Comparison of ENCODE assay signal across 8 mouse cellular contexts in the genomic region with DNA sequence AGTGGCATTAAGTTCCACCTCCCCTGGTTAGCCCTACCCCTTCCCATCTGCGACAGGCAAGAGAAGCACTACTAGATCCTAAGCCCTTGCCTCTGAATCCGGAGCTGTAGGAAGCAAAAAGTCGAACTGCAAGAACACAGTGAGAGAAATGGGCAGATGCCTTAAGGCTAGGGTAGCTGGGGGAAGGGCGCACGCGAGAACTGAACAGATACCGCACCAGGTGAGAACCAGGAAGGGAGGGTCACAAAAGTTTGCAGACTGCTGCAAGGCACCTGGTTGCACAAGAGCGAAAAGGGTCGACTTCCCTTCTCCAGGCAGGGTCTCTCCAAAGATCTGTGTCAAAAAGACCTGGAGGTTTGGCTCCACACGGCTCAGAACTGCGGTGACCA. TPM values are rescaled to one million over a fixed set of nuclear protein-coding genes. Genes with fewer than 3 reads are reported as not detected.
DNase-seq lines count a peak whose midpoint lies in the region; ATAC-seq and TF ChIP-seq lines count a peak whose summit lies in the region.

No protein-coding gene starts in this region.

- no peak for TF ChIP-seq EP300 in liver, postnatal 0 days (IDR thresholded peaks at IDR 0.05; ENCODE audit: low read depth)

- H3K9me3 ChIP-seq in kidney, embryonic 14.5 days (ENCODE audit: control insufficient read depth, low read length) = no peaks in the 10 kb centered on the region
- H3K9me3 ChIP-seq in forebrain, embryonic 15.5 days = no peaks in the 10 kb centered on the region
- no peaks in the 10 kb centered on the region for H3K9me3 ChIP-seq in intestine, embryonic 16.5 days (ENCODE audit: control insufficient read depth, low read length)
- no peaks in the 10 kb centered on the region for H3K9me3 ChIP-seq in liver, postnatal 0 days (ENCODE audit: low read length)

- H3K4me1 ChIP-seq in kidney, embryonic 14.5 days (ENCODE audit: control insufficient read depth, insufficient read depth, low read length) = 0 out of 2 replicates have a peak, but pooled peaks cover 6% of the 10 kb centered on the region
- no peaks in the 10 kb centered on the region for H3K4me1 ChIP-seq in brown adipose tissue, adult 24 weeks (ENCODE audit: control insufficient read depth, insufficient read depth, insufficient read length, low read length)
- peaks cover 11% of the 10 kb centered on the region; the same call in 1 of the 2 replicates for H3K4me1 ChIP-seq in forebrain, embryonic 15.5 days
- H3K4me1 ChIP-seq in intestine, embryonic 16.5 days (ENCODE audit: control insufficient read depth, insufficient read depth, low read length) = peaks cover 14% of the 10 kb centered on the region; the same call in 1 of the 2 replicates
- H3K4me1 ChIP-seq in liver, postnatal 0 days (ENCODE audit: insufficient read depth) = no peaks in the 10 kb centered on the region

- peak overlapping the region; percentile 98 for H3K4me2 ChIP-seq in kidney, embryonic 14.5 days (replicated peaks; ENCODE audit: low read depth, low read length)
- peak overlapping the region; percentile 80 for H3K4me2 ChIP-seq in forebrain, embryonic 15.5 days (replicated peaks)
- peak overlapping the region; percentile 96 for H3K4me2 ChIP-seq in intestine, embryonic 16.5 days (ENCODE audit: low read depth, low read length)
- H3K4me2 ChIP-seq in liver, postnatal 0 days (ENCODE audit: low read depth, low read length) = peak overlapping the region; percentile 53

- no peak for TF ChIP-seq CTCF in liver, postnatal 0 days (IDR thresholded peaks at IDR 0.05; ENCODE audit: low read depth)

- no peak overlapping the region for H3K27ac ChIP-seq in kidney, embryonic 14.5 days (ENCODE audit: low read depth, low read length)
- H3K27ac ChIP-seq in brown adipose tissue, adult 24 weeks (replicated peaks; ENCODE audit: low read depth, low read length) = no peak overlapping the region
- peak overlapping the region; percentile 20; the same call in 1 of the 2 replicates for H3K27ac ChIP-seq in forebrain, embryonic 15.5 days (replicated peaks)
- H3K27ac ChIP-seq in intestine, embryonic 16.5 days (ENCODE audit: low read length) = no peak overlapping the region
- H3K27ac ChIP-seq in liver, postnatal 0 days (ENCODE audit: low read depth) = no peak overlapping the region

- peak; percentile 22; the same call in 1 of the 2 replicates for ATAC-seq in kidney, embryonic 14.5 days (ENCODE audit: low FRiP score, low TSS enrichment)
- ATAC-seq in forebrain, embryonic 15.5 days (replicated peaks) = peak; percentile 46
- ATAC-seq in intestine, embryonic 16.5 days = peak; percentile 69
- ATAC-seq in liver, postnatal 0 days = no peak

- peaks cover 16% of the 10 kb centered on the region for H3K27me3 ChIP-seq in kidney, embryonic 14.5 days (ENCODE audit: control insufficient read depth, insufficient read depth, low read length)
- H3K27me3 ChIP-seq in forebrain, embryonic 15.5 days = peaks cover 6% of the 10 kb centered on the region; the same call in 1 of the 2 replicates
- H3K27me3 ChIP-seq in intestine, embryonic 16.5 days (replicated peaks; ENCODE audit: control insufficient read depth, insufficient read depth, low read length) = 0 out of 2 replicates have a peak, but pooled peaks cover 3% of the 10 kb centered on the region
- peaks cover 23% of the 10 kb centered on the region for H3K27me3 ChIP-seq in liver, postnatal 0 days (ENCODE audit: insufficient read depth, low read length)

- peak overlapping the region; percentile 62 for H3K4me3 ChIP-seq in kidney, embryonic 14.5 days (ENCODE audit: low read length)
- H3K4me3 ChIP-seq in brown adipose tissue, adult 24 weeks (ENCODE audit: insufficient read depth, low read depth, low read length) = peak overlapping the region; percentile 57
- H3K4me3 ChIP-seq in forebrain, embryonic 15.5 days = peak overlapping the region; percentile 51
- H3K4me3 ChIP-seq in intestine, embryonic 16.5 days (ENCODE audit: low read length) = peak overlapping the region; percentile 65
- H3K4me3 ChIP-seq in liver, postnatal 0 days (ENCODE audit: low read depth, low read length) = 0 out of 2 replicates have a peak overlapping the region, but pooled peaks have one; percentile 30

- peak overlapping the region; percentile 53; the same call in 1 of the 2 replicates for H3K9ac ChIP-seq in kidney, embryonic 14.5 days (ENCODE audit: low read depth, low read length)
- peak overlapping the region; percentile 51 for H3K9ac ChIP-seq in forebrain, embryonic 15.5 days (replicated peaks)
- H3K9ac ChIP-seq in intestine, embryonic 16.5 days (ENCODE audit: low read depth, low read length) = peak overlapping the region; percentile 68
- no peak overlapping the region for H3K9ac ChIP-seq in liver, postnatal 0 days (replicated peaks)

- H3K36me3 ChIP-seq in kidney, embryonic 14.5 days (ENCODE audit: control insufficient read depth, insufficient read depth, low read length) = no peaks in the 10 kb centered on the region
- no peaks in the 10 kb centered on the region for H3K36me3 ChIP-seq in forebrain, embryonic 15.5 days
- no peaks in the 10 kb centered on the region for H3K36me3 ChIP-seq in intestine, embryonic 16.5 days (ENCODE audit: control insufficient read depth, insufficient read depth, low read length)
- H3K36me3 ChIP-seq in liver, postnatal 0 days (replicated peaks; ENCODE audit: insufficient read depth, low read length) = no peaks in the 10 kb centered on the region

- WGBS in kidney, embryonic 14.5 days = 0% methylated on average over 11 of the region's 11 CpGs
- 1% methylated on average over 11 of the region's 11 CpGs for WGBS in forebrain, embryonic 15.5 days
- WGBS in intestine, embryonic 16.5 days = 1% methylated on average over 11 of the region's 11 CpGs
- WGBS in liver, postnatal 0 days (ENCODE audit: insufficient replicate concordance) = 3% methylated on average over 11 of the region's 11 CpGs

- DNase-seq in kidney, adult 11 months = no peak
- DNase-seq in liver, postnatal 0 days = no peak
- peak; percentile 34 for DNase-seq in telencephalon, adult 2 months (ENCODE audit: low read depth, low spot score)
- no peak for DNase-seq in B cell, adult 2 months

RNA-seq across cellular contexts. Expression of gene Lrrc3b, which starts 0.7 kb away (rescaled TPM):
- 3.9 and 5.2 TPM in 2 replicates for polyA plus RNA-seq in kidney, embryonic 14.5 days (2014; fragmentation: Nextera tagmentation; extraction: Ambion mirVana)
- polyA plus RNA-seq in brown adipose tissue, adult 24 weeks (2012; ENCODE audit: insufficient read depth, insufficient read length, missing spikeins) = not detected in 2 replicates
- 6.5 and 6.9 TPM in 2 replicates for polyA plus RNA-seq in forebrain, embryonic 15.5 days (2015; fragmentation: Nextera tagmentation; extraction: Ambion mirVana)
- 2.2 and 3.3 TPM in 2 replicates for polyA plus RNA-seq in intestine, embryonic 16.5 days (2015; fragmentation: Nextera tagmentation; extraction: Ambion mirVana)
- polyA plus RNA-seq in liver, postnatal 0 days (2015; fragmentation: Nextera tagmentation; extraction: Ambion mirVana) = not detected in 2 replicates
